Mouse (Mus musculus): ENCODE results near the gene Rbm4. TPM values are rescaled to one million over a fixed set of nuclear protein-coding genes. Genes with fewer than 3 reads are reported as not detected.
A peak's percentile ranks its signal among the peaks of the same experiment; 100 is the strongest.

The Rbm4 gene
- polyA plus RNA-seq (2012; rRNA removed) = 34.6 and 40.5 TPM in 2 replicates

GRCm38 (mm10) chr19:4793831-4794422 lies at the start of gene Rbm4:
Rbm4 (minus strand) TSS chr19:4793901.
- no peaks in the 10 kb centered on the region for H3K27me3 ChIP-seq (ENCODE audit: control insufficient read depth, insufficient read depth, low read length)

GRCm38 (mm10) chr19:4842611-4843010 lies 48.9 kb upstream of the Rbm4 start:
- peaks cover 3% of the 10 kb centered on the region; the same call in 1 of the 2 replicates for H3K4me1 ChIP-seq (ENCODE audit: control insufficient read depth, insufficient read depth, insufficient read length)
- no peaks in the 10 kb centered on the region for H3K36me3 ChIP-seq (ENCODE audit: control insufficient read depth, insufficient read depth, low read length)
- H3K4me3 ChIP-seq (ENCODE audit: extremely low read depth, insufficient read depth, insufficient read length) = no peak overlapping the region
- no peaks in the 10 kb centered on the region for H3K27me3 ChIP-seq (ENCODE audit: control insufficient read depth, insufficient read depth, low read length)
- TF ChIP-seq CTCF (IDR thresholded peaks at IDR 0.05; ENCODE audit: extremely low read depth, insufficient read depth, insufficient read length, insufficient replicate concordance) (no peak), POLR2A (IDR thresholded peaks at IDR 0.05; ENCODE audit: low read depth, low read length) (no peak)
- no peak for DNase-seq (ENCODE audit: low read depth in 1 of 2, low spot score in 2 of 2)
- WGBS = 42% methylated on average over 2 of the region's 2 CpGs
- peak overlapping the region; percentile 61; the same call in 1 of the 2 replicates for H3K27ac ChIP-seq (ENCODE audit: insufficient read depth, low read length)

More at GRCm38 (mm10) chr19:4793831-4794422, at the start of gene Rbm4:
- H3K36me3 ChIP-seq (ENCODE audit: control insufficient read depth, insufficient read depth, low read length) = peaks cover 18% of the 10 kb centered on the region
- H3K4me3 ChIP-seq (ENCODE audit: extremely low read depth, insufficient read depth, insufficient read length) = peak within 1 kb of the TSS; percentile 82
- DNase-seq (ENCODE audit: low read depth in 1 of 2, low spot score in 2 of 2) = peak; percentile 98 to 100
- TF ChIP-seq CTCF (IDR thresholded peaks at IDR 0.05; ENCODE audit: extremely low read depth, insufficient read depth, insufficient read length, insufficient replicate concordance) = no peak
- peak within 1 kb of the TSS; percentile 77 for H3K27ac ChIP-seq (ENCODE audit: insufficient read depth, low read length)
- H3K4me1 ChIP-seq (ENCODE audit: control insufficient read depth, insufficient read depth, insufficient read length) = peaks cover 8% of the 10 kb centered on the region; the same call in 1 of the 2 replicates
- under 1% methylated on average over 31 of the region's 31 CpGs for WGBS

GRCm38 (mm10) chr19:4840848-4841247 lies 47.1 kb upstream of the Rbm4 start:
- Histone ChIP-seq H3K27me3 (ENCODE audit: control insufficient read depth, insufficient read depth, low read length) (no peaks in the 10 kb centered on the region), H3K4me1 (ENCODE audit: control insufficient read depth, insufficient read depth, insufficient read length) (peaks cover 3% of the 10 kb centered on the region; the same call in 1 of the 2 replicates), H3K27ac (ENCODE audit: insufficient read depth, low read length) (no peak overlapping the region), H3K4me3 (ENCODE audit: extremely low read depth, insufficient read depth, insufficient read length) (no peak overlapping the region), H3K36me3 (ENCODE audit: control insufficient read depth, insufficient read depth, low read length) (no peaks in the 10 kb centered on the region)
- TF ChIP-seq CTCF (IDR thresholded peaks at IDR 0.05; ENCODE audit: extremely low read depth, insufficient read depth, insufficient read length, insufficient replicate concordance) (no peak), POLR2A (IDR thresholded peaks at IDR 0.05; ENCODE audit: low read depth, low read length) (no peak)
- no peak for DNase-seq (ENCODE audit: low read depth in 1 of 2, low spot score in 2 of 2)
- WGBS = 83% methylated on average over 9 of the region's 9 CpGs

GRCm38 (mm10) chr19:4839149-4839548 lies 45.4 kb upstream of the Rbm4 start, which contains the start of the genes Ccs and Ccdc87:
Ccs (minus strand) TSS chr19:4839332.
Ccdc87 (plus strand) TSS chr19:4839366.
- peak within 1 kb of the TSS; percentile 68 for H3K4me3 ChIP-seq (ENCODE audit: extremely low read depth, insufficient read depth, insufficient read length)
- no peaks in the 10 kb centered on the region for H3K27me3 ChIP-seq (ENCODE audit: control insufficient read depth, insufficient read depth, low read length)
- H3K36me3 ChIP-seq (ENCODE audit: control insufficient read depth, insufficient read depth, low read length) = no peaks in the 10 kb centered on the region
- H3K27ac ChIP-seq (ENCODE audit: insufficient read depth, low read length) = no peak within 1 kb of the TSS
- TF ChIP-seq CTCF (IDR thresholded peaks at IDR 0.05; ENCODE audit: extremely low read depth, insufficient read depth, insufficient read length, insufficient replicate concordance) = no peak
- peak; percentile 26; the same call in 1 of the 2 replicates for TF ChIP-seq POLR2A (IDR thresholded peaks at IDR 0.05; ENCODE audit: low read depth, low read length)
- DNase-seq (ENCODE audit: low read depth in 1 of 2, low spot score in 2 of 2) = peak; percentile 84 to 92
- 1% methylated on average over 25 of the region's 25 CpGs for WGBS
- peaks cover 3% of the 10 kb centered on the region; the same call in 1 of the 2 replicates for H3K4me1 ChIP-seq (ENCODE audit: control insufficient read depth, insufficient read depth, insufficient read length)

GRCm38 (mm10) chr19:4838526-4839140 lies 44.9 kb upstream of the Rbm4 start:
- H3K36me3 ChIP-seq (ENCODE audit: control insufficient read depth, insufficient read depth, low read length) = no peaks in the 10 kb centered on the region
- peaks cover 3% of the 10 kb centered on the region; the same call in 1 of the 2 replicates for H3K4me1 ChIP-seq (ENCODE audit: control insufficient read depth, insufficient read depth, insufficient read length)
- no peak overlapping the region for H3K27ac ChIP-seq (ENCODE audit: insufficient read depth, low read length)
- peak overlapping the region; percentile 68 for H3K4me3 ChIP-seq (ENCODE audit: extremely low read depth, insufficient read depth, insufficient read length)
- no peaks in the 10 kb centered on the region for H3K27me3 ChIP-seq (ENCODE audit: control insufficient read depth, insufficient read depth, low read length)
- WGBS = 30% methylated on average over 10 of the region's 10 CpGs
- TF ChIP-seq POLR2A (IDR thresholded peaks at IDR 0.05; ENCODE audit: low read depth, low read length) (no peak), CTCF (IDR thresholded peaks at IDR 0.05; ENCODE audit: extremely low read depth, insufficient read depth, insufficient read length, insufficient replicate concordance) (no peak)
- no peak for DNase-seq (ENCODE audit: low read depth in 1 of 2, low spot score in 2 of 2)

GRCm38 (mm10) chr19:4837049-4837448 lies 43.3 kb upstream of the Rbm4 start:
- H3K4me3 ChIP-seq (ENCODE audit: extremely low read depth, insufficient read depth, insufficient read length) = no peak overlapping the region
- H3K36me3 ChIP-seq (ENCODE audit: control insufficient read depth, insufficient read depth, low read length) = no peaks in the 10 kb centered on the region
- DNase-seq (ENCODE audit: low read depth in 1 of 2, low spot score in 2 of 2) = no peak
- TF ChIP-seq CTCF (IDR thresholded peaks at IDR 0.05; ENCODE audit: extremely low read depth, insufficient read depth, insufficient read length, insufficient replicate concordance) (no peak), POLR2A (IDR thresholded peaks at IDR 0.05; ENCODE audit: low read depth, low read length) (no peak)
- no peak overlapping the region for H3K27ac ChIP-seq (ENCODE audit: insufficient read depth, low read length)
- 95% methylated on average over 6 of the region's 6 CpGs for WGBS
- H3K27me3 ChIP-seq (ENCODE audit: control insufficient read depth, insufficient read depth, low read length) = no peaks in the 10 kb centered on the region
- H3K4me1 ChIP-seq (ENCODE audit: control insufficient read depth, insufficient read depth, insufficient read length) = peaks cover 3% of the 10 kb centered on the region; the same call in 1 of the 2 replicates
